Mouse (Mus musculus) heart, postnatal 0 days (tissue): Measurements from ENCODE around the gene Sox15. TPM values are rescaled to one million over a fixed set of nuclear protein-coding genes. Genes with fewer than 3 reads are reported as not detected.

Experiments
- ATAC-seq: fragments of 200-750 bp; cut with Nextera tagmentation; 2 replicates; pipeline ENCODE4 v1.8.0; 2017; ENCODE audit warnings: low read depth, moderate number of reproducible peaks, moderate library complexity; ENCODE audit not compliant: insufficient read depth
- DNase-seq: peaks from one replicate; pipeline ENCODE4 v3.0.0-alpha.2; 2016; ENCODE audit warnings: low spot score
- H3K27ac ChIP-seq: fragments of 300-500 bp; sonication (generic); 2 replicates; pipeline ENCODE4 v1.5.1; 2014; ENCODE audit warnings: low read depth, mild to moderate bottlenecking
- H3K27me3 ChIP-seq: fragments of 300-500 bp; sonication (generic); 2 replicates; pipeline ENCODE4 v1.6.1; 2014; ENCODE audit warnings: low read length, mixed read lengths; ENCODE audit not compliant: control insufficient read depth, insufficient read depth
- H3K36me3 ChIP-seq: fragments of 300-500 bp; sonication (generic); replicated peaks from 2 replicates; pipeline ENCODE4 v1.6.1; 2014; ENCODE audit warnings: low read length, mixed read lengths; ENCODE audit not compliant: control insufficient read depth, insufficient read depth
- H3K4me1 ChIP-seq: fragments of 300-500 bp; sonication (generic); 2 replicates; pipeline ENCODE4 v1.6.1; 2014; ENCODE audit warnings: antibody characterized with exemption; ENCODE audit not compliant: control insufficient read depth, insufficient read depth
- H3K4me2 ChIP-seq: fragments of 300-500 bp; sonication (generic); 2 replicates; pipeline ENCODE4 v1.6.1; 2014; ENCODE audit warnings: low read depth, mild to moderate bottlenecking, low read length, moderate library complexity
- H3K4me3 ChIP-seq: fragments of 300-500 bp; sonication (generic); 2 replicates; pipeline ENCODE4 v1.5.1; 2014; ENCODE audit warnings: low read depth, low read length
- H3K9ac ChIP-seq: fragments of 300-500 bp; sonication (generic); replicated peaks from 2 replicates; pipeline ENCODE4 v1.6.1; 2014; ENCODE audit warnings: low read depth, low read length, mixed read lengths
- H3K9me3 ChIP-seq: fragments of 300-500 bp; sonication (generic); replicated peaks from 2 replicates; pipeline ENCODE4 v1.6.1; 2016; ENCODE audit warnings: low read length; ENCODE audit not compliant: control insufficient read depth
- CTCF ChIP-seq: IDR thresholded peaks from 2 replicates; pipeline ENCODE4 v1.5.1; 2016; ENCODE audit warnings: antibody characterized with exemption, control low read depth, low read depth
- EP300 ChIP-seq: IDR thresholded peaks from 2 replicates; pipeline ENCODE4 v1.6.1; 2016; ENCODE audit warnings: antibody characterized with exemption, low read depth
- WGBS: fragments of 180-500 bp; shearing (Covaris S2); extraction: QIAGEN DNeasy Blood & Tissue Kit; methylation state at CpG from one replicate; pipeline ENCODE4 v1.1.7; 2014; 5-methylcytosine and 5-hydroxymethylcytosine counted together
- polyA plus RNA-seq: library from polyadenylated mRNA; unstranded; fragments of >200 nt; fragmentation: Nextera tagmentation; extraction: Ambion mirVana; gene quantifications from 2 replicates; pipeline ENCODE4 v1.2.1, GENCODE M21; 2015
- total RNA-seq: library from RNA; depleted of rRNA; stranded (reverse); fragments of >200 nt; gene quantifications from 2 replicates; pipeline ENCODE4 v1.2.3, GENCODE M21; 2014; ENCODE audit warnings: low replicate concordance

Sox15 gene
- total and polyA plus RNA-seq, 2 experiments from 2014 or later, result not detected

- Histone ChIP-seq H3K4me1 (no peaks in the 10 kb centered on the region), H3K27ac (no peak overlapping the region), H3K9ac (no peak overlapping the region), H3K4me3 (no peak overlapping the region), H3K27me3 (no peaks in the 10 kb centered on the region), H3K9me3 (no peaks in the 10 kb centered on the region), H3K4me2 (no peak overlapping the region), H3K36me3 (peaks cover 88% of the 10 kb centered on the region)
- TF ChIP-seq CTCF (no peak), EP300 (no peak)
- DNase-seq, result no peak
- WGBS, result 71% methylated on average over 5 of the region's 5 CpGs
- ATAC-seq, result no peak
Measured at GRCm38 (mm10) chr11:69645860-69646259, 9.3 kb upstream of the Sox15 start.

GRCm38 (mm10) chr11:69653399-69653798 lies 1.7 kb upstream of the Sox15 start:
- no peak for ATAC-seq
- H3K4me1 ChIP-seq, result no peaks in the 10 kb centered on the region
- H3K9ac ChIP-seq, result no peak overlapping the region
- peaks cover 75% of the 10 kb centered on the region for H3K36me3 ChIP-seq
- H3K27ac ChIP-seq, result no peak overlapping the region
- no peak overlapping the region for H3K4me3 ChIP-seq
- no peak for DNase-seq
- no peak overlapping the region for H3K4me2 ChIP-seq
- no peaks in the 10 kb centered on the region for H3K27me3 ChIP-seq
- WGBS, result 53% methylated on average over 5 of the region's 5 CpGs
- H3K9me3 ChIP-seq, result no peaks in the 10 kb centered on the region
- TF ChIP-seq CTCF, result no peak
- no peak for TF ChIP-seq EP300

DNA sequence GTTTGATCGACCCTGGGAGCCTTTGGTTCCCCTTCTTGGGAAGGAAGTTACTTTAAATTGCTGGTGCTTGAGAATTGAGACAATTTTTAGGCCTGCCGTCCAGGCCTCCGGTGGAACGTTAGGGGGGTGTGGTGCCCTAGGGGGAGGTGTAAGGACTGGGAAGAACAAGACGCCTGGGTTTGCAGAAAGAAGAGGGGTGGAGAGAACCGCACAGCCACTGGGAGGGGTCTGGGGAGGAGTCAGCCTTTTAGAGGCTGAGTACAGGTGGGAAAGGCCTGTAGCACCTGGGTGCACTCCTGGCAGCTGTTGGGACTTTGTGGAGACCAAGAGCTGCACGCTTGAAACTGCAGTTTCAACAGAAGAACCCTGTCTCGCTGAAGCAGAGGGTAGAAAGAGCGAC lies 354 bp upstream of the Sox15 start:
- H3K9me3 ChIP-seq, result no peaks in the 10 kb centered on the region
- no peak for DNase-seq
- ATAC-seq, result no peak
- no peaks in the 10 kb centered on the region for H3K4me1 ChIP-seq
- WGBS, result 46% methylated on average over 9 of the region's 9 CpGs
- no peaks in the 10 kb centered on the region for H3K27me3 ChIP-seq
- peaks cover 73% of the 10 kb centered on the region for H3K36me3 ChIP-seq
- no peak for TF ChIP-seq EP300
- no peak for TF ChIP-seq CTCF
- no peak overlapping the region for H3K4me3 ChIP-seq
- no peak overlapping the region for H3K9ac ChIP-seq
- 0 out of 2 replicates have a peak overlapping the region, but pooled peaks have one; percentile 2 for H3K27ac ChIP-seq
- no peak overlapping the region for H3K4me2 ChIP-seq

- H3K9ac ChIP-seq, result no peak overlapping the region
- H3K9me3 ChIP-seq, result no peaks in the 10 kb centered on the region
- WGBS, result 66% methylated on average over 5 of the region's 5 CpGs
- H3K27ac ChIP-seq, result no peak overlapping the region
- TF ChIP-seq CTCF, result no peak
- TF ChIP-seq EP300, result no peak
- peaks cover 60% of the 10 kb centered on the region for H3K36me3 ChIP-seq
- no peaks in the 10 kb centered on the region for H3K27me3 ChIP-seq
- no peaks in the 10 kb centered on the region for H3K4me1 ChIP-seq
- no peak overlapping the region for H3K4me3 ChIP-seq
- no peak overlapping the region for H3K4me2 ChIP-seq
- ATAC-seq (0 out of 2 replicates have a peak, but pooled peaks have one; percentile 4), DNase-seq (no peak)
Measured at GRCm38 (mm10) chr11:69656065-69656455, 946 bp downstream of the Sox15 start.

- ATAC-seq (no peak), DNase-seq (peak; percentile 55)
- Histone ChIP-seq H3K4me1 (0 out of 2 replicates have a peak, but pooled peaks cover 7% of the 10 kb centered on the region), H3K27me3 (no peaks in the 10 kb centered on the region), H3K9me3 (no peaks in the 10 kb centered on the region), H3K4me2 (no peak overlapping the region), H3K36me3 (peaks cover 52% of the 10 kb centered on the region), H3K4me3 (no peak overlapping the region), H3K27ac (no peak overlapping the region), H3K9ac (no peak overlapping the region)
- TF ChIP-seq CTCF (peak; percentile 79), EP300 (no peak)
- 75% methylated on average over 10 of the region's 10 CpGs for WGBS
Measured at GRCm38 (mm10) chr11:69656617-69657461, 1.7 kb downstream of the Sox15 start.

- H3K36me3 ChIP-seq, result peaks cover 46% of the 10 kb centered on the region
- H3K9me3 ChIP-seq, result no peaks in the 10 kb centered on the region
- no peak for TF ChIP-seq CTCF
- H3K4me3 ChIP-seq, result no peak overlapping the region
- no peaks in the 10 kb centered on the region for H3K27me3 ChIP-seq
- no peak for DNase-seq
- no peak overlapping the region for H3K9ac ChIP-seq
- H3K27ac ChIP-seq, result no peak overlapping the region
- no peak for ATAC-seq
- H3K4me2 ChIP-seq, result no peak overlapping the region
- WGBS, result 82% methylated on average over 15 of the region's 15 CpGs
- 0 out of 2 replicates have a peak, but pooled peaks cover 7% of the 10 kb centered on the region for H3K4me1 ChIP-seq
Measured at GRCm38 (mm10) chr11:69657462-69657881, 2.4 kb downstream of the Sox15 start.
